Mouse (Mus musculus) C2C12 (cell line): ENCODE measurements at regions not wholly inside any gene's neighbourhood (a gene's known extent, or its start where the extent isn't known, plus 50 kb on each side); places are given as distances from the start of the nearest gene placed in this dataset.
"Not testable (repeated sequence)": the region's sequence is repeated elsewhere in the genome, so short reads cannot be mapped to it uniquely, and the experiment has no call there.

ENCODE experiments used
- H3K27me3 ChIP-seq: one replicate; pipeline ENCODE4 v1.6.1; 2011; ENCODE audit not compliant: control insufficient read depth, insufficient read depth, insufficient read length
- H3K36me3 ChIP-seq: one replicate; pipeline ENCODE4 v1.6.1; 2011; ENCODE audit not compliant: control insufficient read depth, insufficient read depth
- H3K4me3 ChIP-seq: one replicate; pipeline ENCODE4 v1.5.1; 2011; ENCODE audit warnings: mild to moderate bottlenecking, control low read depth; ENCODE audit not compliant: poor library complexity, insufficient read depth, severe bottlenecking
- H3K79me2 ChIP-seq: one replicate; pipeline ENCODE4 v1.6.1; 2011; ENCODE audit not compliant: control insufficient read depth, insufficient read depth
- H3K79me3 ChIP-seq: one replicate; pipeline ENCODE4 v1.6.1; 2011; ENCODE audit warnings: low read depth, control low read depth
- H3ac ChIP-seq: one replicate; pipeline ENCODE3; 2011; ENCODE audit warnings: low read depth; ENCODE audit not compliant: control insufficient read depth, insufficient read length
- CEBPB ChIP-seq: IDR thresholded peaks from one replicate; pipeline ENCODE4 v1.6.1; 2011; ENCODE audit warnings: low read depth, mild to moderate bottlenecking, control low read depth, moderate library complexity
- CTCF ChIP-seq: IDR thresholded peaks from one replicate; pipeline ENCODE4 v1.5.1; 2011; ENCODE audit not compliant: control insufficient read depth, insufficient read depth, insufficient read length
- FOSL1 ChIP-seq: IDR thresholded peaks from one replicate; pipeline ENCODE4 v1.8.0; 2011; ENCODE audit warnings: mild to moderate bottlenecking, low read length; ENCODE audit not compliant: poor library complexity, insufficient read depth, severe bottlenecking
- MAX ChIP-seq: IDR thresholded peaks from one replicate; pipeline ENCODE4 v1.6.1; 2011; ENCODE audit warnings: mild to moderate bottlenecking, control low read depth
- MYOD1 ChIP-seq: IDR thresholded peaks from one replicate; pipeline ENCODE4 v1.6.1; 2011; ENCODE audit warnings: low read depth; ENCODE audit not compliant: control insufficient read depth, insufficient read length
- MYOG ChIP-seq: IDR thresholded peaks from one replicate; pipeline ENCODE4 v1.6.1; 2011; ENCODE audit not compliant: control insufficient read depth, insufficient read length; ENCODE audit errors: extremely low read depth
- USF1 ChIP-seq: IDR thresholded peaks from one replicate; pipeline ENCODE4 v1.6.1; 2011; ENCODE audit warnings: low read depth, mild to moderate bottlenecking, control low read depth, moderate library complexity

DNA sequence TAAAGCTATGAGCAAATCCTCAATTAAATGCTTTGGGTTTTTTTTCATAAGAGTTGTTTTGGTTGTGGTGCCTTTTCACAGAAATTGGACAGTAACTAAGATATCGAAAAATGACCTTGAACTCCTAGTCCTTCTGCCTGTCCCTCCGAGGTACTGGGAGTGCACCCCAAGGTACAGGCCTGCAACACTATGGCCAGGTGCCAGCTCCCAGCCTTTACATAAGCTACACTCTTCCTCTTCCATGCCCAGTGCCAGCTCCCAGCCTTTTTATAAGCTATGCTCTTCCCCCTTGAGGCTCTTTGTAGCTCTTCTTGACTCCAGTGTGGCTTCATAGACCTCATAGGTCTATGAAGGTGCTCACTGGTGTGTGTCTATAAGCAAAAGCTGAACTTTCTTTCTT lies 155.2 kb downstream of the Melk start:
- no peak for TF ChIP-seq MYOD1
- no peak for TF ChIP-seq MYOG
- TF ChIP-seq CEBPB: no peak
- TF ChIP-seq FOSL1: no peak
- no peak for TF ChIP-seq MAX
- TF ChIP-seq CTCF: no peak
- TF ChIP-seq USF1: no peak

DNA sequence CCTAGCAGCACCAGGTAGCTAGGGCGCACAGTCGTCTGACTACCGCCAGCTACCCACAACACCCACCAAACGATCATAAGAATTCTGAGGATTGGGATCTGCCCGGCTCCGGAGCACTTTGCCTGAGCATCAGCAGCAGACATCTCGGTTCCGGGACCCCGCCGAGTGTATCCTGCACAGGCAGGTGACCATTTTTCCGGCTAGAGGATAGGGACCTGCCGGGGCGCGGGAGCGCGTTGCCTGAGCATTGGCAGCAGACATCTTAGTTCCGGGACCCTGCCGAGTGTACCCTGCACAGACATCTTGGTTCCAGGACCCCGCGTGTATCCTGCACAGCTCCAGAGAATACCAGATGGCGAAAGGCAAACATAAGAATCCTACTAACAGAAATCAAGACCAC lies 172.8 kb downstream of the Melk start:
- H3K36me3 ChIP-seq, H3K27me3 ChIP-seq, H3K79me2 ChIP-seq, H3K79me3 ChIP-seq, H3ac ChIP-seq, H3K4me3 ChIP-seq: not testable (repeated sequence)

More for the DNA sequence above, 155.2 kb downstream of the Melk start:
- Histone ChIP-seq H3K79me3 (no peaks in the 10 kb centered on the region), H3ac (no peak overlapping the region), H3K79me2 (no peaks in the 10 kb centered on the region), H3K27me3 (peaks cover 5% of the 10 kb centered on the region), H3K4me3 (no peak overlapping the region), H3K36me3 (no peaks in the 10 kb centered on the region)
